Mouse (Mus musculus) right cerebral cortex, postnatal 4 days (tissue): ENCODE measurements at regions not wholly inside any gene's neighbourhood (a gene's known extent, or its start where the extent isn't known, plus 50 kb on each side); places are given as distances from the start of the nearest gene placed in this dataset.

Experiments
- DNase-seq: peaks from one replicate; pipeline ENCODE4 v3.0.0-alpha.2; 2022

GRCm38 (mm10) chr13:111979428-111980204 lies 170.8 kb upstream of the Map3k1 start:
- no peak for DNase-seq

- DNase-seq = no peak
Measured at GRCm38 (mm10) chr13:111980205-111980595, 171.4 kb upstream of the Map3k1 start.

- no peak for DNase-seq
Measured at GRCm38 (mm10) chr13:111981103-111981502, 172.3 kb upstream of the Map3k1 start.

GRCm38 (mm10) chr13:111982796-111983460 lies 174.1 kb upstream of the Map3k1 start:
- DNase-seq = no peak

GRCm38 (mm10) chr13:111984081-111984574 lies 175.3 kb upstream of the Map3k1 start:
- DNase-seq = no peak

- DNase-seq = no peak
Measured at GRCm38 (mm10) chr13:111985406-111985805, 176.6 kb upstream of the Map3k1 start.

GRCm38 (mm10) chr13:111986681-111987080 lies 177.9 kb upstream of the Map3k1 start:
- DNase-seq = no peak

GRCm38 (mm10) chr13:111987420-111987819 lies 178.6 kb upstream of the Map3k1 start:
- no peak for DNase-seq

- no peak for DNase-seq
Measured at GRCm38 (mm10) chr13:111990913-111991534, 182.2 kb upstream of the Map3k1 start.

GRCm38 (mm10) chr13:111992075-111992847 lies 183.5 kb upstream of the Map3k1 start:
- no peak for DNase-seq

GRCm38 (mm10) chr13:111994862-111995490 lies 186.2 kb upstream of the Map3k1 start:
- DNase-seq = no peak

- no peak for DNase-seq
Measured at GRCm38 (mm10) chr13:111995716-111996115, 186.9 kb upstream of the Map3k1 start.

GRCm38 (mm10) chr13:111996910-111997309 lies 188.1 kb upstream of the Map3k1 start:
- peak; percentile 53 for DNase-seq

- DNase-seq = no peak
Measured at GRCm38 (mm10) chr13:111997980-111998945, 189.5 kb upstream of the Map3k1 start.

GRCm38 (mm10) chr13:111999647-112000292 lies 191.0 kb upstream of the Map3k1 start:
- DNase-seq = no peak

GRCm38 (mm10) chr13:112000293-112000665 lies 191.5 kb upstream of the Map3k1 start:
- DNase-seq = no peak

- no peak for DNase-seq
Measured at GRCm38 (mm10) chr13:112000696-112001095, 191.9 kb upstream of the Map3k1 start.

- no peak for DNase-seq
Measured at GRCm38 (mm10) chr13:112001155-112002025, 192.6 kb upstream of the Map3k1 start.

- peak; percentile 19 for DNase-seq
Measured at GRCm38 (mm10) chr13:112002661-112003347, 194.0 kb upstream of the Map3k1 start.
